Mouse (Mus musculus): ENCODE results near the gene Ucp2. TPM values are rescaled to one million over a fixed set of nuclear protein-coding genes. Genes with fewer than 3 reads are reported as not detected.

Ucp2 gene
- polyA plus RNA-seq, 1 experiment from 2014 or later: 69.5 TPM

DNA sequence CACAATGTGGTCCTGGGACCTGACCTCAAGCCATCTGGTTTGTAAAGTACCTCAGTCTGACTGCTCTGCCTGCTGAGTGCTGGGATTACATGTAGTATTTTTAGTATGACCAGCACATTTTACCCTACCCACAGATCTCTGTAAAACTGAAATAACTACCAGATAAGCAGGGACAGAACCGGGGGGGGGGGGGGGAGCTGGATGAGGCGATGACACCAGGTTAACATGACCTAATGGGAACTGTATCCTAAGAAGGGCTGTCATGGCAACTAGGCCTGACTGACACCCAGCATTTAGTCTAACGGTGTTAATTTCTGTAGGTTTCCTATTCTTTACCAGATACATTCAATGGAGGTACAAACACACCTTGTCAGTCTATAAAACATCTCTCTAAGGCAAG is 56.7 kb downstream of the Ucp2 start:
- no peak overlapping the region for H3K27ac ChIP-seq (ENCODE audit: low read length)
- ATAC-seq: no peak
- H3K9ac ChIP-seq (ENCODE audit: low read depth, low read length): no peak overlapping the region
- peaks cover 2% of the 10 kb centered on the region; the same call in 1 of the 2 replicates for H3K4me1 ChIP-seq (ENCODE audit: control insufficient read depth, insufficient read depth, low read length)
- H3K4me3 ChIP-seq (ENCODE audit: low read depth, low read length): no peak overlapping the region
- H3K27me3 ChIP-seq (ENCODE audit: control insufficient read depth, insufficient read depth, low read depth, low read length): no peaks in the 10 kb centered on the region
- WGBS: 92% methylated on average over 3 of the region's 3 CpGs
- H3K36me3 ChIP-seq (ENCODE audit: control insufficient read depth, insufficient read depth, low read length): peaks cover 6% of the 10 kb centered on the region
- H3K4me2 ChIP-seq (ENCODE audit: low read length): no peak overlapping the region
- H3K9me3 ChIP-seq (replicated peaks; ENCODE audit: control insufficient read depth, low read length, poor library complexity, severe bottlenecking): no peaks in the 10 kb centered on the region

- no peak overlapping the region for H3K4me3 ChIP-seq (ENCODE audit: low read depth, low read length)
- 49% methylated on average over 5 of the region's 5 CpGs for WGBS
- peaks cover 6% of the 10 kb centered on the region for H3K36me3 ChIP-seq (ENCODE audit: control insufficient read depth, insufficient read depth, low read length)
- H3K27ac ChIP-seq (ENCODE audit: low read length): no peak overlapping the region
- no peak overlapping the region for H3K4me2 ChIP-seq (ENCODE audit: low read length)
- peak overlapping the region; percentile 7; the same call in 1 of the 2 replicates for H3K9ac ChIP-seq (ENCODE audit: low read depth, low read length)
- H3K9me3 ChIP-seq (replicated peaks; ENCODE audit: control insufficient read depth, low read length, poor library complexity, severe bottlenecking): no peaks in the 10 kb centered on the region
- no peaks in the 10 kb centered on the region for H3K27me3 ChIP-seq (ENCODE audit: control insufficient read depth, insufficient read depth, low read depth, low read length)
- ATAC-seq: no peak
- H3K4me1 ChIP-seq (ENCODE audit: control insufficient read depth, insufficient read depth, low read length): peaks cover 9% of the 10 kb centered on the region; the same call in 1 of the 2 replicates
These were observed 57.3 kb downstream of the Ucp2 start for GRCm38 (mm10) chr7:100550338-100551007.

Other genes with a start within 250 kb of the Ucp2 start
- 6.3 and 6.9 TPM in 2 replicates for gene P4ha3, start 207.8 kb upstream of the Ucp2 start, polyA plus RNA-seq (2015; fragmentation: Nextera tagmentation; extraction: Ambion mirVana)
- gene C2cd3, start 121.1 kb upstream of the Ucp2 start, polyA plus RNA-seq (2015; fragmentation: Nextera tagmentation; extraction: Ambion mirVana): 16.7 and 19.5 TPM in 2 replicates
- 160 and 170 TPM in 2 replicates for gene Ppme1, start 121.0 kb upstream of the Ucp2 start, polyA plus RNA-seq (2015; fragmentation: Nextera tagmentation; extraction: Ambion mirVana)
- not detected in 2 replicates for gene Ucp3, start 20.3 kb upstream of the Ucp2 start, polyA plus RNA-seq (2015; fragmentation: Nextera tagmentation; extraction: Ambion mirVana)
- 3.9 and 4.4 TPM in 2 replicates for gene Dnajb13, start 21.6 kb downstream of the Ucp2 start, polyA plus RNA-seq (2015; fragmentation: Nextera tagmentation; extraction: Ambion mirVana)
- gene Coa4, start 43.7 kb downstream of the Ucp2 start, polyA plus RNA-seq (2015; fragmentation: Nextera tagmentation; extraction: Ambion mirVana): 15.7 and 17.2 TPM in 2 replicates
- 286 and 294 TPM in 2 replicates for gene Rab6a, start 114.1 kb downstream of the Ucp2 start, polyA plus RNA-seq (2015; fragmentation: Nextera tagmentation; extraction: Ambion mirVana)
- gene Mrpl48, start 115.0 kb downstream of the Ucp2 start, polyA plus RNA-seq (2015; fragmentation: Nextera tagmentation; extraction: Ambion mirVana): 89.4 and 94.0 TPM in 2 replicates
- 9.7 and 17.4 TPM in 2 replicates for gene Plekhb1, start 169.1 kb downstream of the Ucp2 start, polyA plus RNA-seq (2015; fragmentation: Nextera tagmentation; extraction: Ambion mirVana)
- gene Fam168a, start 213.3 kb downstream of the Ucp2 start, polyA plus RNA-seq (2015; fragmentation: Nextera tagmentation; extraction: Ambion mirVana): 100 and 104 TPM in 2 replicates